Mouse (Mus musculus) adrenal gland (tissue): Measurements from ENCODE around the gene Cuedc2.

Source experiments
- intact Hi-C: fragments of 180-260 bp; cut with DNase I; formaldehyde crosslinking; loops from one replicate; pipeline ENCODE4 v1.15.1; 2025

The Cuedc2 gene

GRCm38 (mm10) chr19:46308706-46309435 is 29.6 kb downstream of the Cuedc2 start:
- intact Hi-C loops = loop anchor here (5.0 kb wide), 1 partner anchor 172 kb away; no protein-coding TSS in a partner anchor

- intact Hi-C loops = loop anchor here (5.0 kb wide), 1 partner anchor 171 kb away; no protein-coding TSS in a partner anchor
Measured at GRCm38 (mm10) chr19:46308303-46308702, 30.2 kb downstream of the Cuedc2 start.

- intact Hi-C loops = loop anchor here (5.0 kb wide), 1 partner anchor 170 kb away; no protein-coding TSS in a partner anchor
Measured at GRCm38 (mm10) chr19:46307781-46308180, 30.7 kb downstream of the Cuedc2 start.

DNA sequence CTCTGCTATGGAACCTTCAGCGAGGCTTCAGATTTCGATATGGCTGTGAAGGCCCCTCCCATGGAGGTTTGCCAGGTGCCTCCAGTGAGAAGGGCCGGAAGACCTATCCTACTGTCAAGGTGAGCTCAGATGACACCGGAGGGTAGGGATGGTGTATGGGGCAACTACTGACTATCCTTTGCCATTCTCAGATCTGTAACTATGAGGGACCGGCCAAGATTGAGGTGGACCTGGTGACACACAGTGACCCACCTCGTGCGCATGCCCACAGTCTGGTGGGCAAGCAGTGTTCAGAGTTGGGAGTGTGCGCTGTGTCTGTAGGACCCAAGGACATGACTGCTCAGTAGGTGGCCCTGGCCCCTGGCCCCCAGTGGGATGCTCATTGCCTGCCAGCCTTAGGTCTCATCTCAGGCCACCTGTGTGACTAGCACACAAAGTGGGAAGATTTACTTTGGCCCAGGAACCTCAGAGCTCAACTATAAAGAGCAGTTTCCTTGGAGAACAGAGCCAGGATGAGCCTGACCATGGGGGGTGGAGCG is 31.7 kb downstream of the Cuedc2 start:
- intact Hi-C loops = loop anchor here (5.0 kb wide), 1 partner anchor 170 kb away; no protein-coding TSS in a partner anchor

DNA sequence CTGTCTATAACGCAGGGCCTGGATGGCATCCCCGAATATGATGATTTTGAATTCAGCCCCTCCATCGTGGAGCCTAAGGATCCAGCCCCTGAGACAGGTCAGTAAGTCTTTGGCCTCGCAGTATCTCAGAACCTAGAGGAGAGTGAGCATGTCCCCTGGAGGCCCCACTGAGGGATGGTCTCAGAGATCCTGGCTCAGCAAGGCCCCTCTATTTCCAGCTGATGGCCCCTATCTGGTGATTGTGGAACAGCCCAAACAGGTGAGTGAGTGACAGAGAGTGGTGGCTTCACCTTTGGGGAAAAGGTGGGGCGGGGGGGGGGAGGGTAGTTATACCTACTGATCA is 32.3 kb downstream of the Cuedc2 start:
- intact Hi-C loops = loop anchor here (5.0 kb wide), 1 partner anchor 169 kb away; no protein-coding TSS in a partner anchor

DNA sequence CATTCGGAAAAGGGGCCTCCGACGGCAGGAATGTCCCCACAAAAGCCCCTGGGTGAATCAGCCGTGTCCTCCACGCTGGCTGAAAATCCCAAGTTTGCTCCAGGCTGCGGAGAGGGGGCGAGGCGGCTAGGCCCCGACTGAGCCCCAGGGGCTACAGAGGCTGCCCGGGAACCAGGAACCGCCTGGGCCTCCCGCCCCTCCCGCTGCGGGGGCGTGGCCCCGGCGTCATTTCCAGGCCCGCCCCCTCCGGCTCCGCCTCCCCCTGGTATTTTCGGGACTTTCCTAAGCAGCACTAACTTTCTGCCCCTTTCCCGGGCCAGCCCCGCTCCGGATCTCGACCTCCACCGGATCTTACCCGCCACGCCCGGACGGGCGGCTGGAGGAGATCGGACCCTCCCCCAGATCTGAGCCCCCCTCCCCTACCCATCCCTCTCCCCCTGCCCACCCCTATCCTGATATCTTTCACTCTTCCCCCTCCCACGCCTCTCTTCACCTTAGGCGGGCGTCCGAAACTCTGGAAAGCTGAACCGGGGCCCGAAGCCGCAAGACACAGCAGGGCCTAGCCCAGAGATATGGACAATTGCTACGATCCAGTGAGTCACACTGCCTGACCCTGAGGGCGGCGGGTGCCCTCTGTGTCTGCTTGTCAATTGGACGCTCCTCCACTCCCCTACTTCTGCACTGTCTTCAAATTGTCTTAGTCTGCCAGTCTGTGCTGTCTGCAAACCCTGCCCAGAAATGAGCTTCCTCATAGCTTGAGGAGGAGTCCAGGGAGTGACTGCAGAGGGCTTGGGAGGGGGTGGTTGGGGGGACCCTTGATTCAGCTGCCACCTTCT is 32.9 kb downstream of the Cuedc2 start:
- intact Hi-C loops = loop anchor here (5.0 kb wide), 1 partner anchor 168 kb away; no protein-coding TSS in a partner anchor

DNA sequence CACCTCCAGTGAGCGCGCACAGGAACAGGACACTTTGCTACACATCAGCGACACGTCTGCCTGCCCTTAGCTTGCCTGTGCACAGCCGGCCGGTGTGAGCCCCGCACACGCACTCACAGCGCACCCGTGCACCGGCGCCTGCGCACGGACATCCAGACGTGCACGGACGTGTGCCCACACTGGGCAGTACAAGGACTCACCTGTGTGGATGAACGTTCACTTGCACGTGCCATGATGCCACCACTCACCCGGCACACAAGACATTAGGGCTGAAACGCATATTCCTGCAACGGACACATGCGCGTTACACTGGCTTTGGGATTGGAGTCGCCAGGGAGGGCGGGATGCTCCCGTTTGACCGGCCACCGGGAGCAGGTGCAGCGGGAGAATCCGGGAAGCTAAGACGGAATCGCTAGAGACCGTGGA is 33.6 kb downstream of the Cuedc2 start:
- intact Hi-C loops = loop anchor here (1.0 to 5.0 kb wide), 3 partner anchors 25 to 168 kb away; no protein-coding TSS in a partner anchor

GRCm38 (mm10) chr19:46304216-46304841 is 34.2 kb downstream of the Cuedc2 start, which contains the start of gene Nfkb2:
Gene Nfkb2 (plus strand): TSS chr19:46304320.
- intact Hi-C loops = loop anchor here (1.0 kb wide), 2 partner anchors 26 to 65 kb away; no protein-coding TSS in a partner anchor

- intact Hi-C loops = loop anchor here (1.0 kb wide), 2 partner anchors 27 to 66 kb away; no protein-coding TSS in a partner anchor
Measured at GRCm38 (mm10) chr19:46303251-46304215, 35.0 kb downstream of the Cuedc2 start.

- intact Hi-C loops = no loop called here
Measured at GRCm38 (mm10) chr19:46302551-46302950, 36.0 kb downstream of the Cuedc2 start.

DNA sequence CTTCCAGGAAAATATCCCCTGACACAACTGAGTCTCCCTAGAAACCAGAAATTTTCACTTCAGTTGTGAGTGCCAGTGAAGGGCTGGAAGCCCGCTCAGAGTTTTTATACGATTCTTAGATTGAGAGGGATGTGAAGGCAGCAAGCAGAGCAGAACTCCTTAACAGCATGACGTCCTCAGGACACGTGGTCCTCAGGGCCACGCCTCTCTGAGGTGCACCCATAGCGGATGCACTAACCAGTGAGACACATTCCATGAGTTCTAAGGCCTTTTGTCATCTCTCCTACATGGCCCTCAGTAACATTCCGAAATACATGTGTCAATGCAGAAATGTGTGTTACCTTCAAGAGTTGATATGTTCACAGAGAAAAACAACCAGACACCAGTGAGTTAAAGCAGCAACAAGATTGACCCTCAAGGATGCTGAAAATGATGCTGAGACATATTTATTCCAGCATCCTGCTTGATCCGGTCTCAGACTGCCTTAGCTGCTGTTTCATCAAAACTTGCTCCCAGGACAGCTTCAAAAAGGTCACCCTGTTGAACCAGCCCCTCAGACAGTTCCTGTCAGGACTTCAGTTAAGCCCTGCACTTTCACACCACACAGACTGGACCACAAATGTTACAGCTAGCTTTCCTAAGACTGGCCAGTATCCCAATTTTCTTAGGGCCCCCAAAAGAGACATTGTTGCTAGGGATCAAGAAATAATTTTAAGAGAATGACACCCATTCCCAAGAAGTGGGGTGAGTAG is 38.0 kb downstream of the Cuedc2 start:
- intact Hi-C loops = no loop called here

- intact Hi-C loops = no loop called here
Measured at GRCm38 (mm10) chr19:46296938-46297337, 41.6 kb downstream of the Cuedc2 start.

DNA sequence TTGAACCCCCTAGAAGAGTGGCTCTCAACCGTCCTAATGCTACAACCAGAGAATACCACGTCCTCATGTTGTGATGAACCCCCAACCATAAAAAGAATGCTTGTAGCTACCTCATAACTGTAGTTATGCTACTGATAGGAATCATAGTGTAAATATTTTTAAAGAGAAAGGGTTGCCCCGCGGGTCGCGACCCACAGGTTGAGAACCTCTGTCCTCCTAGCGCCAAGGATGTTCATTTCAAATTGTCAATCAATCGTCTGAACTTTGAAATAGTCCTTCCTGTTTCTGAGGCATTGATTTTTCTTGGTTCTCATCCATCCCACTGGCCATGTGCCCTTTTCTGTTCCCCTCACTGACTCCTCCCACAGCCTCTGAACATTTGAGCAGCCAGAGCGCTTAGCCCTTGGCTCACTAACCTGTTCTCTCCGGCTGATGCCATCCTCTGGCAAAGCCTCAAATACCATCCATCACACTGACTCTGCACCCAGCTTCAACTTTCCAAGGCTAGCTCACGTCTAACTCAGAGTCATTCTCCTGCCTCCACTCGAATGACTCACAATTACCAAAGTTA is 47.9 kb downstream of the Cuedc2 start:
- intact Hi-C loops = no loop called here

DNA sequence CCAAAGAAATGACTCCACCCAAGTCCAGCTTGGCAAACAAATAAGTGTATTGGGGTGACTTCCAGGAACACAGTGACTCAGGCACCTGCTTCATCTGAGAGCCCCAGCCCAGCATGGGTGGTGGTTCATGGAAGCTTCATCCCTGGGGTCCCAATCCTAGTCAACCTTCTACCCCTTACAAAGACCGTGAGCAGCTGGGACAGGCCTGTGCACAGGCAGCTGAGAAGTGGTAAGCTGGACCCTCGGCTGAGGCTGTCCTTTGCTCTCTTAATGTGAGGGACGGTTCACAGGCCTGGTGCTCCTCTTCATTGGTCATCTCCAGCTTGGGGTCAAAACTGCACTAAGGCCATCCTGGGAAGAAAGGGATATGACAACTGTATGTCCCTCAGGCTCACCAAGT is 50.9 kb downstream of the Cuedc2 start:
- intact Hi-C loops = no loop called here

GRCm38 (mm10) chr19:46286926-46287325 is 51.6 kb downstream of the Cuedc2 start:
- intact Hi-C loops = no loop called here

GRCm38 (mm10) chr19:46286047-46286446 is 52.5 kb downstream of the Cuedc2 start:
- intact Hi-C loops = no loop called here

- intact Hi-C loops = no loop called here
Measured at GRCm38 (mm10) chr19:46285631-46286030, 52.9 kb downstream of the Cuedc2 start.

- intact Hi-C loops = no loop called here
Measured at GRCm38 (mm10) chr19:46284686-46285085, 53.8 kb downstream of the Cuedc2 start.
